Mouse (Mus musculus): ENCODE data around the gene Cmklr1. TPM values are rescaled to one million over a fixed set of nuclear protein-coding genes. Genes with fewer than 3 reads are reported as not detected.

Gene Cmklr1
- polyA plus RNA-seq, 1 experiment = 32.6 TPM

GRCm38 (mm10) chr5:113687514-113687913 is 37.3 kb upstream of the Cmklr1 start:
- Histone ChIP-seq H3K4me1 (replicated peaks; ENCODE audit: control insufficient read depth, insufficient read depth, low read length) (no peaks in the 10 kb centered on the region), H3K4me3 (ENCODE audit: control insufficient read depth, insufficient read depth, low read length) (no peak overlapping the region), H3K27me3 (ENCODE audit: control insufficient read depth, insufficient read depth, low read length) (no peaks in the 10 kb centered on the region), H3K27ac (ENCODE audit: control insufficient read depth, insufficient read depth, low read length) (no peak overlapping the region), H3K36me3 (ENCODE audit: control insufficient read depth, insufficient read depth, low read length) (no peaks in the 10 kb centered on the region)
- no peak for DNase-seq
- WGBS = 81% methylated on average over 5 of the region's 5 CpGs
- TF ChIP-seq CTCF (IDR thresholded peaks at IDR 0.05; ENCODE audit: borderline replicate concordance, control insufficient read depth, extremely low read depth, insufficient read depth, low read length, poor library complexity) (no peak), POLR2A (IDR thresholded peaks at IDR 0.05; ENCODE audit: control insufficient read depth, extremely low read depth, insufficient read depth, low read length, poor library complexity) (no peak)

- H3K27ac ChIP-seq (ENCODE audit: control insufficient read depth, insufficient read depth, low read length) = no peak overlapping the region
- TF ChIP-seq CTCF (IDR thresholded peaks at IDR 0.05; ENCODE audit: borderline replicate concordance, control insufficient read depth, extremely low read depth, insufficient read depth, low read length, poor library complexity) (no peak), POLR2A (IDR thresholded peaks at IDR 0.05; ENCODE audit: control insufficient read depth, extremely low read depth, insufficient read depth, low read length, poor library complexity) (no peak)
- H3K4me3 ChIP-seq (ENCODE audit: control insufficient read depth, insufficient read depth, low read length) = no peak overlapping the region
- 85% methylated on average over 5 of the region's 5 CpGs for WGBS
- no peak for DNase-seq
- no peaks in the 10 kb centered on the region for H3K4me1 ChIP-seq (replicated peaks; ENCODE audit: control insufficient read depth, insufficient read depth, low read length)
- H3K36me3 ChIP-seq (ENCODE audit: control insufficient read depth, insufficient read depth, low read length) = no peaks in the 10 kb centered on the region
- H3K27me3 ChIP-seq (ENCODE audit: control insufficient read depth, insufficient read depth, low read length) = no peaks in the 10 kb centered on the region
These were observed 35.2 kb upstream of the Cmklr1 start for GRCm38 (mm10) chr5:113685471-113685870.

DNA sequence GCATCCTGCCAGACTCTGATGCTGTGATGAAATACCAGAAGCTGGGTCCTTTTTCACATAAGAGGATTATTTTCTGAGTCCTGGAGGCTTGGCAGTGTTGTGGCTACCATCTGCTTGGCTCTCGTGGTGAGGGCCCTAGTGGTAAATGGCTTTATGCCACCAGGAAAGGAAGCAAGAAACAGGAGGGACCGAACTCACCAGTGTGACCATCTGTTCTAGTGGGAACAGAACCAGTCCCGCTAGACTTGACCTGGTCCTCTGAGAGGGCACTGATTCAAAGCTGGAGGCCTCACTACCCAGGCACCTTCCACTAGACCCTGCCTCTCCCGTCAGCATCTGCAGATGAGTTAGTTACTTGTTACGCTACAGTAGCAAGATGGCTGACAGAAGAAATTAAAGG is 33.0 kb upstream of the Cmklr1 start:
- WGBS = 80% methylated on average over 5 of the region's 5 CpGs
- Histone ChIP-seq H3K36me3 (ENCODE audit: control insufficient read depth, insufficient read depth, low read length) (no peaks in the 10 kb centered on the region), H3K27ac (ENCODE audit: control insufficient read depth, insufficient read depth, low read length) (no peak overlapping the region), H3K4me1 (replicated peaks; ENCODE audit: control insufficient read depth, insufficient read depth, low read length) (no peaks in the 10 kb centered on the region), H3K4me3 (ENCODE audit: control insufficient read depth, insufficient read depth, low read length) (no peak overlapping the region), H3K27me3 (ENCODE audit: control insufficient read depth, insufficient read depth, low read length) (no peaks in the 10 kb centered on the region)
- no peak for DNase-seq
- no peak for TF ChIP-seq POLR2A (IDR thresholded peaks at IDR 0.05; ENCODE audit: control insufficient read depth, extremely low read depth, insufficient read depth, low read length, poor library complexity)
- TF ChIP-seq CTCF (IDR thresholded peaks at IDR 0.05; ENCODE audit: borderline replicate concordance, control insufficient read depth, extremely low read depth, insufficient read depth, low read length, poor library complexity) = no peak

DNA sequence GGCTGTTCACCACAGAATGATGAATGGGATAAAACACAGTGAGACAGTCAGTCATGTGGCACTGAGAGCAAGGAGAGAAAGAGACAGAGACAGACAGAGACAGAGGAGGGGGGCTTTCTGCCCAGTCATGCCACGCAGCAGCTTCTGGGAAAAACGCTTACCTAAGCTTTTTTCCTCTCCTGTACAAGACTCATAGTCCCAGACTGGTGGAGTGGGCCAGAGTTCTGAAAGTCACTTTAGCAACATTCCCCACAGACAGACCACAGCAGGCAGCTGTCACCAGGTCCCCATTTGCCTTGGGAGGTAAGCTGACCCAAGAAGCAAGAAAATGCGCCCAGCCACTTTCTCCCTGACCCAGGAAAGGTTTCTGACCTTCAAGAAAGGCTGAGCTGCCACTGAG is 32.2 kb upstream of the Cmklr1 start:
- Histone ChIP-seq H3K27ac (ENCODE audit: control insufficient read depth, insufficient read depth, low read length) (no peak overlapping the region), H3K27me3 (ENCODE audit: control insufficient read depth, insufficient read depth, low read length) (no peaks in the 10 kb centered on the region), H3K36me3 (ENCODE audit: control insufficient read depth, insufficient read depth, low read length) (no peaks in the 10 kb centered on the region), H3K4me3 (ENCODE audit: control insufficient read depth, insufficient read depth, low read length) (no peak overlapping the region), H3K4me1 (replicated peaks; ENCODE audit: control insufficient read depth, insufficient read depth, low read length) (no peaks in the 10 kb centered on the region)
- DNase-seq = no peak
- WGBS = 93% methylated on average over 3 of the region's 3 CpGs
- TF ChIP-seq CTCF (IDR thresholded peaks at IDR 0.05; ENCODE audit: borderline replicate concordance, control insufficient read depth, extremely low read depth, insufficient read depth, low read length, poor library complexity) (no peak), POLR2A (IDR thresholded peaks at IDR 0.05; ENCODE audit: control insufficient read depth, extremely low read depth, insufficient read depth, low read length, poor library complexity) (no peak)

DNA sequence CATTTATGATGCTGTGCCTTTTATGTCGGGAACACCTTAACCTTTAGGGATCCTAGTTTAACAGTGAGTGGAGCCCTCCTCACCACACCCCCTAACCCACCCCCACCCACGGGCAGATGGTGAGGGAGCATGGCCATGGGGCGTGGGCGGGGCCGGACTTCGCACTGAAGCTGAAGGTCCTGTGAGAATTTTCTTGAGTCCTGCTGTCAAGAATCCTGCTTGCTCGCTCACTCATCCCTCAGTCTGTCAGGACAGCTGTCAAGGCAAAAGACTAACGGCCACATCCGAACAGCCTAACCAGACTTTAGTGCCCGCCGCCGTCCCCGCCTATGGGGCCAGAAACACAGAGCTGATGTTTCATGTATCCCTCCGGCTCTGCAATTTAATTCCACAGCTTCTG is 31.0 kb upstream of the Cmklr1 start:
- H3K36me3 ChIP-seq (ENCODE audit: control insufficient read depth, insufficient read depth, low read length) = no peaks in the 10 kb centered on the region
- H3K27me3 ChIP-seq (ENCODE audit: control insufficient read depth, insufficient read depth, low read length) = no peaks in the 10 kb centered on the region
- no peaks in the 10 kb centered on the region for H3K4me1 ChIP-seq (replicated peaks; ENCODE audit: control insufficient read depth, insufficient read depth, low read length)
- no peak for DNase-seq
- TF ChIP-seq CTCF (IDR thresholded peaks at IDR 0.05; ENCODE audit: borderline replicate concordance, control insufficient read depth, extremely low read depth, insufficient read depth, low read length, poor library complexity) = no peak
- TF ChIP-seq POLR2A (IDR thresholded peaks at IDR 0.05; ENCODE audit: control insufficient read depth, extremely low read depth, insufficient read depth, low read length, poor library complexity) = no peak
- H3K4me3 ChIP-seq (ENCODE audit: control insufficient read depth, insufficient read depth, low read length) = no peak overlapping the region
- no peak overlapping the region for H3K27ac ChIP-seq (ENCODE audit: control insufficient read depth, insufficient read depth, low read length)
- 93% methylated on average over 14 of the region's 14 CpGs for WGBS

DNA sequence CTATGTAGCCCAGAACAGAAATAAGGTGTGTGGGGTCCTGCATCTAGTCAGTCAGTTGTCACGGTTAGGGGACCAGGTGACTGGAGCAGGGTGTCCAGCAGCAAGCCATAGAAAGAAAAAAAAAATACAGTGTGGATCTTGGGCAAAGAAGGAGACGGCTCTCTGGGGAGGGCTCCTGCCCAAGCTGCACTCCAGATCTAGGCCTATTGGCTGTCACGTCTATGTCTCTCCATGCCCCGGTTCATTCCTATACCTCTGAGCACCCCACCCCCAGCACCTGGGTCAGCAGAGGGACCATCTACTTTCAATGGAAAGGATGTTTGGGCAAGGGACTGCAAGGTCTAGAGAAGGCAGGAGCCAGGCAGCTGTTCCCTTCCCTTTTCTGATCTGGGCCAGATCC is 29.3 kb upstream of the Cmklr1 start:
- DNase-seq = no peak
- H3K4me3 ChIP-seq (ENCODE audit: control insufficient read depth, insufficient read depth, low read length) = no peak overlapping the region
- no peak for TF ChIP-seq POLR2A (IDR thresholded peaks at IDR 0.05; ENCODE audit: control insufficient read depth, extremely low read depth, insufficient read depth, low read length, poor library complexity)
- TF ChIP-seq CTCF (IDR thresholded peaks at IDR 0.05; ENCODE audit: borderline replicate concordance, control insufficient read depth, extremely low read depth, insufficient read depth, low read length, poor library complexity) = no peak
- WGBS = 93% methylated on average over 4 of the region's 4 CpGs
- no peaks in the 10 kb centered on the region for H3K36me3 ChIP-seq (ENCODE audit: control insufficient read depth, insufficient read depth, low read length)
- H3K27ac ChIP-seq (ENCODE audit: control insufficient read depth, insufficient read depth, low read length) = no peak overlapping the region
- no peaks in the 10 kb centered on the region for H3K4me1 ChIP-seq (replicated peaks; ENCODE audit: control insufficient read depth, insufficient read depth, low read length)
- H3K27me3 ChIP-seq (ENCODE audit: control insufficient read depth, insufficient read depth, low read length) = no peaks in the 10 kb centered on the region

DNA sequence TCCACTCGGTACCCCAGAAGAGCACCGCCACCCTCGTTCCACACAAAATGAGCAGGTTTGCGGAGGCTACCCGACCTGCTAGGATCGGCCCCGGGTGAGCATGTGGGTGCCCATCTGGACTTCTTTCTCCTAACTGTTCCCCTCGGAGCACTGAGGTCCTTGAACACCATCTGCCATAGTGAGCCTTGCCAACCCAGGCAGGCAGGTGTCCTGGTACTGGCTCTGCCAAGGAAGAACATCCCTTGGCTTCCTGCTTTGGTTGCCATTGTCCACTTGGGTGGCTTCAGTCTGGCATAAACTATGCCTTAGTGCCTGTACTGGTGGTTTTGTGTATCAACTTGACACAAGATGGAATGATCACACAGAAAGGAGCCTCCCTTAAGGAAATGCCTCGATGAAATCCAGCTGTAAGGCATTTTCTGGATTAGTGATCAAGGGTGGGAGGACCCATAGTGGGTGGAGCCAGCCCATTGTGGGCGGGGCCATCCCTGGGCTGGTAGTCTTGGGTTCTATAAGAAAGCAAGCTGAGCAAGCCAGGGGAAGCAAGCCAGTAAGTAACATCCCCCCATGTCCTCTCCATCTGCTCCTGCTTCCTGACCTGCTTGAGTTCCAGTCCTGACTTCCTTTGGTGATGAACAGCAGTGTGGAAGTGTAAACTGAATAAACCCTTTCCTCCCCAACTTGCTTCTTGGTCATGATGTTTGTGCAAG is 28.7 kb upstream of the Cmklr1 start:
- Histone ChIP-seq H3K4me1 (replicated peaks; ENCODE audit: control insufficient read depth, insufficient read depth, low read length) (no peaks in the 10 kb centered on the region), H3K27me3 (ENCODE audit: control insufficient read depth, insufficient read depth, low read length) (no peaks in the 10 kb centered on the region), H3K27ac (ENCODE audit: control insufficient read depth, insufficient read depth, low read length) (no peak overlapping the region), H3K36me3 (ENCODE audit: control insufficient read depth, insufficient read depth, low read length) (no peaks in the 10 kb centered on the region), H3K4me3 (ENCODE audit: control insufficient read depth, insufficient read depth, low read length) (no peak overlapping the region)
- DNase-seq = no peak
- 88% methylated on average over 10 of the region's 10 CpGs for WGBS
- no peak for TF ChIP-seq CTCF (IDR thresholded peaks at IDR 0.05; ENCODE audit: borderline replicate concordance, control insufficient read depth, extremely low read depth, insufficient read depth, low read length, poor library complexity)
